Mouse (Mus musculus) G1E-ER4 (cell line): Measurements from ENCODE around the gene Guf1. TPM values are rescaled to one million over a fixed set of nuclear protein-coding genes. Genes with fewer than 3 reads are reported as not detected.

ENCODE experiments used
- GATA1 ChIP-seq: IDR thresholded peaks from one replicate; pipeline ENCODE4 v1.8.0; 2012; ENCODE audit warnings: low read length, inconsistent platforms
- polyA plus RNA-seq: library from polyadenylated mRNA; stranded (reverse); fragments of >175 nt; gene quantifications from 2 replicates; pipeline ENCODE4 v1.2.3, GENCODE M21; 2012

Gene Guf1
- 3.1 and 4.4 TPM in 2 replicates for polyA plus RNA-seq

- no peak for TF ChIP-seq GATA1
These were observed at the start of gene Guf1 for GRCm38 (mm10) chr5:69556628-69557403. Guf1 (plus strand) TSS chr5:69556923.

DNA sequence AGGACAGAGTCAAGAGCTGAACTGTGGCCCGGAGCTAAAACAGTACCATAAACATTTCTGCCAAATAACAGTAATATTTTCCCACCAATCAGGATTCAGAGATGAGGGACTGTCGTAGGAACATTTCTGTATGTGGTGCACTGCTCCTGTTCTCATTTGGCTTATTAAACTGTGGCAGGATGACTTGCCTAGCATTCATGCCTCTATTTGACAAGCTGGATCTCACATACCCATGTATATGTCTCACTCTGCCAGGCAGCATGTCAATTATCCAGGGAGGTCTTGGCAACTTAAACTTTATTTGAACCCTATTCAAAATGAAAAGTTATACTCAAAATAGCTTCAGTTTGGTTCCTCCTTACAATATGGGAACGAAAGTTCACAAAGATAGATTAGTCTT is 49.7 kb upstream of the Guf1 start:
- no peak for TF ChIP-seq GATA1

GRCm38 (mm10) chr5:69511631-69512030 is 45.1 kb upstream of the Guf1 start:
- no peak for TF ChIP-seq GATA1

- no peak for TF ChIP-seq GATA1
These were observed 44.5 kb upstream of the Guf1 start for GRCm38 (mm10) chr5:69512203-69512602.

- TF ChIP-seq GATA1 = no peak
These were observed 36.0 kb upstream of the Guf1 start for GRCm38 (mm10) chr5:69520661-69521278.

DNA sequence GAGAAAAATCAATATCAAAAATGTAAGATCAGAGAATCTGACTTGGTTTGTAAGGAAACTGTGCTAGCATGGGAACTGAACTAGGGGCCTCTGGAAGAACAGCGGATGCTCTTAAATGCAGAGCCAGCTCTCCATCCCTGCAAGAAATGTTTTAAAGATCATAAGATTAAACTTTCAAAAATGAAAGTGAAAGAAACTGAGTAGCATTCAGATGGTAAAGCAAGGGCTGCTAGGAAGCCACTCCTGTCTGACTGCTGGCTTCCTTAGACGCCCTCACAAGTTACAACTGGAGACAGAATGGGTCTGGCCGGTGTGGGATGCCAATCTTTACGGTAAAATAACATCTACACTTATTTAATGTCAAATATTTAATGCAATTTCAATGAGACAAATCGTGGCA is 34.7 kb upstream of the Guf1 start:
- no peak for TF ChIP-seq GATA1

DNA sequence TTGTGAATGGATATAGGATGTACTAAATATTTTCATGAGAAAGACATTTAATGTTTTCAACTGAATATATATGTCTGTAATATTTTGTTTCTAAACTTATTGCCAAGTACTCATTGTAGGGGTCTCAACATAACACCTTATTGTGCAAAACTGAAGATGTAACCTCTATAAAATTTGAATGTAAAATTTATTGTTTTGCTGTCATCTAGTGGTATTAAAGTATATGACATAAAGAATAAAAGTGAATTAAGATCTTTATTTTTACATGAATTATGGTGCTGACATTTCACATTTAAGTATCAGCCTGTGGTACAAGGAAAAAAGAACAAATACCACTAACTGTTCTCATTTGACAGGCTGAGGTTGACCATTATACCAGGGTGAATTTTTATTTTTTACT is 32.8 kb upstream of the Guf1 start:
- TF ChIP-seq GATA1 = no peak

DNA sequence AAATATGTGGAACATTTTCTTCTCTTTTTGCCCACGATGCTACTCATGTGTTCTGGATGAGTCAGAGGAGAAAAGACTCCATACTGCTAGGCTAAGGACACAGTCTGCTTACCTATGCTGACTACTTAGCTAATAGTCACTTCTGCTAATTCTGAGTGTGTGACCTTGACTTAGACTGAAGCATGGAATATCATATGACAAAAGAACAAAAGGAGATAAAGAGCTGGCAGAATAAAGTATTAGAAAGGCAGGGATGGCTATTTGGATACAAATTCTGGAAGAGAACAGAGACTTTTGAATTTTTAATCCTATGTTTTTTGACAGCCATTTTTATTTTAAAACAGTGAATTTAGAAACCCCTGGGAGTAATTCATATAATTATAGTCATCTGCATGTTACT is 15.0 kb upstream of the Guf1 start:
- no peak for TF ChIP-seq GATA1

DNA sequence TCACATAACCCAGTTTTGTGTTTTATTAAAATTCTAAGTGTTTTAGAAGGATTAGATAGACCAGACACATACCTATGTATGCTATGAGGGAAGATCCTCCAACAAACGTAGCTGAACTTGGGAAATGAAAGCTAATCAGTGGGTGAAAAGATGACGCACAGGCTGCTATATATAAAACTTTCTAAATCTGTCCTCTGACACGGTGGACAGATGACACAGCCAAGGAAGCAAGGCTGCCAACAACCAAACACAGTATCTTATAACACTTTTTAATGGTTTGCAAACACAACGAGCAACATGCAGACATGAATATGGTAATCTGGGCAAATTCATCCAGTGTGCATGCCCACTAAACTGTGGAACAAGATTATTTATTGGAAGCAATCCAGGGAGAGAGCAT is 14.2 kb upstream of the Guf1 start, which contains the start of gene Yipf7:
Gene Yipf7, minus strand, starts transcription at position 160 of the 400 bp plus-strand sequence.
- no peak for TF ChIP-seq GATA1

DNA sequence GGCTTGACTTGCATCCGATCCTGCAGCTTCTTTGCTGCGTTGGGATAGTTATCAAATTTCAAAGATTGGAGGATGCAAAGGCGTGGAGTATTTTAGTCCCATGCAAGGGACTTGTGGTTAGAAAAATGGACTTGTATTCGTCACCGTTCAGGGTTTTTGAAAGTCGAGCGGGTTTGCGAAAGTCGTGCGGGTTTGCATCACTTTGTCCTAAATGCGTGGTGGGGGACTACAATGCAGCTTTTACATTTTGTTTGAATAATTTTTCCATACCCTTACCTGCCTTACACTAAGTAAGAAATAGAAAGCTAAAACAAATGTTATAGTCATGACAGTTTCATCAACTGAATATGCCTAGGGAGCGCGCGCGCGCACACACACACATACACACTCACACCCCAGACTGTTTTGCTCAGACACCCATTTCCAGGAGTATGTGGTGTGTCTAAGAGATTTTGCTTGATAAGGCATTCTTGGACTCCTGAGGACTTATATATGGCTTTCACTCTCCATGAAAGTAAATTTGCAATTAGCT is 747 bp downstream of the Guf1 start:
- no peak for TF ChIP-seq GATA1

- no peak for TF ChIP-seq GATA1
These were observed 35.1 kb downstream of the Guf1 start, which contains the start of gene Gnpda2 for GRCm38 (mm10) chr5:69591640-69592461. Gnpda2 (minus strand) TSS chr5:69592340.

GRCm38 (mm10) chr5:69601027-69601426 is 44.3 kb downstream of the Guf1 start:
- no peak for TF ChIP-seq GATA1

DNA sequence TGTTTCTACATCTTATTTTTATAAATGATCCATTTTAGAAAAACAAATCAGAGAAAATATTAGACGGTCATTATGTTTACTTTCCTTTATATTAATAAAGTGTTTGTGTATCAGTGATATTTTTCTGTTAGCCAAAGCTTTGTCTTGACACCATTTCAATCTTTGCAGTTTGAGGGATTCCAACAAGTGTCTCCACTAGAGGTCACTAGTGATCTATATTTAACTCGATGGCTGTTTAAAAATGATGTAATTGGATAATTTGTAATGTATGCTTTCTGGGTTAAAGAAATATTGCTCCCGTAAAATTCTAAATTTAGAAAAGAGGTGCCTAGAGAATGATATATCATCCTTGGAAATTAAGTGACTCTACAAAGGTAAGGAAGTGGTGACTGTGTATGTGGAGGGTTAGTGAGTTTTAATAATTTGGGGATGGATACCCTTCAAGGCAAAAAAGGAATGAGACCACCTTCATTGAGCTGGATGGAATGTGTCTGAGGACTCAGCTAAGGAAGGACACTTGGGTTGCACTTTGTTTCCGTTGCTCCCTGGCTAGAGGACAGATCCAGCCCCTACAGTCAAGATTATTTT is 56.6 kb downstream of the Guf1 start:
- TF ChIP-seq GATA1 = no peak

DNA sequence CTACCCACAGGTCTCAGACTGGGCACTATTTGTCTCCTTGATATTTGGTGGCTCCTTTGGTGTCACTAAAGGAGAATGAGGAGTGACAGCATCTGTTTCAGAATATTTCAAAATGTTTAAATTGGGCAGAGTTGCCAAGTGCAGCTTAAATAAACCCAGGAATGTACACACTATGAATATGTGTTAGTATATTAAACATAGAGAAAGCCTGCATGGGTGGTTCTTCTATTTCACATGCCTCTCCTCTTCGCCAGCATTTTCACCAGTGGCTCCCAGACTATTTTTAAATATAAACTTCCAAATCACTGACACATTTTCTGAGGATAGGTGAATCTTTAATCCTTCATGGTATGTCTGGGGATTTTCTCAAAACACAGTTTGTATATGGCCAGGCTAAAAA is 64.2 kb downstream of the Guf1 start:
- no peak for TF ChIP-seq GATA1

Other genes starting within 250 kb of the Guf1 start
- not detected in 2 replicates for gene Kctd8, start 215.2 kb upstream of the Guf1 start, polyA plus RNA-seq
- not detected in 2 replicates for gene Yipf7, start 14.3 kb upstream of the Guf1 start, polyA plus RNA-seq
- 0.15 and 0.35 TPM in 2 replicates for gene Gnpda2, start 35.4 kb downstream of the Guf1 start, polyA plus RNA-seq